Mouse (Mus musculus) neural tube, embryonic 11.5 days (tissue): ENCODE measurements around the gene Mapk3. TPM values are rescaled to one million over a fixed set of nuclear protein-coding genes. Genes with fewer than 3 reads are reported as not detected.

Experiments used
- ATAC-seq: fragments of 200-750 bp; cut with Nextera tagmentation; 2 replicates; pipeline ENCODE4 v1.8.0; 2017; ENCODE audit warnings: moderate number of reproducible peaks, mild to moderate bottlenecking, moderate TSS enrichment, moderate library complexity; ENCODE audit not compliant: insufficient read depth, low FRiP score, low TSS enrichment
- DNase-seq: peaks from one replicate; pipeline ENCODE4 v3.0.0-alpha.2; 2015; ENCODE audit warnings: low spot score
- H3K27ac ChIP-seq: fragments of 300-500 bp; sonication (generic); 2 replicates; pipeline ENCODE4 v1.5.1; 2014; ENCODE audit warnings: low read depth, mild to moderate bottlenecking, low read length
- H3K27me3 ChIP-seq: fragments of 300-500 bp; sonication (generic); 2 replicates; pipeline ENCODE4 v1.6.1; 2014; ENCODE audit warnings: mild to moderate bottlenecking, low read length, mixed read lengths; ENCODE audit not compliant: control insufficient read depth, insufficient read depth
- H3K36me3 ChIP-seq: fragments of 300-500 bp; sonication (generic); 2 replicates; pipeline ENCODE4 v1.6.1; 2014; ENCODE audit warnings: mild to moderate bottlenecking, low read length, moderate library complexity, mixed read lengths; ENCODE audit not compliant: control insufficient read depth, insufficient read depth
- H3K4me1 ChIP-seq: fragments of 300-500 bp; sonication (generic); 2 replicates; pipeline ENCODE4 v1.6.1; 2014; ENCODE audit warnings: low read length, mixed read lengths; ENCODE audit not compliant: control insufficient read depth, insufficient read depth
- H3K4me2 ChIP-seq: fragments of 300-500 bp; sonication (generic); 2 replicates; pipeline ENCODE4 v1.6.1; 2014; ENCODE audit warnings: low read depth, mild to moderate bottlenecking, moderate library complexity
- H3K4me3 ChIP-seq: fragments of 300-500 bp; sonication (generic); 2 replicates; pipeline ENCODE4 v1.5.1; 2014; ENCODE audit warnings: low read depth, low read length
- H3K9ac ChIP-seq: fragments of 300-500 bp; sonication (generic); 2 replicates; pipeline ENCODE4 v1.6.1; 2014; ENCODE audit warnings: mild to moderate bottlenecking, low read length
- H3K9me3 ChIP-seq: fragments of 300-500 bp; sonication (generic); 2 replicates; pipeline ENCODE4 v1.6.1; 2016; ENCODE audit warnings: low read length; ENCODE audit not compliant: control insufficient read depth
- WGBS: fragments of 180-500 bp; shearing (Covaris S2); extraction: QIAGEN DNeasy Blood & Tissue Kit; methylation state at CpG from one replicate; pipeline ENCODE4 v1.1.7; 2014; 5-methylcytosine and 5-hydroxymethylcytosine counted together
- polyA plus RNA-seq: library from polyadenylated mRNA; unstranded; fragments of >200 nt; fragmentation: Nextera tagmentation; extraction: Ambion mirVana; gene quantifications from 2 replicates; pipeline ENCODE4 v1.2.1, GENCODE M21; 2014

Gene Mapk3
- polyA plus RNA-seq, 1 experiment from 2014 or later: 55.3 TPM

- 84% methylated on average over 16 of the region's 16 CpGs for WGBS
- Histone ChIP-seq H3K27me3 (no peaks in the 10 kb centered on the region), H3K27ac (no peak overlapping the region), H3K9me3 (no peaks in the 10 kb centered on the region), H3K4me1 (peaks cover 24% of the 10 kb centered on the region), H3K4me2 (no peak overlapping the region), H3K9ac (no peak overlapping the region), H3K36me3 (peaks cover 13% of the 10 kb centered on the region), H3K4me3 (no peak overlapping the region)
- no peak for ATAC-seq
- no peak for DNase-seq
These were observed 36.3 kb downstream of the Mapk3 start for GRCm38 (mm10) chr7:126795387-126796317.

GRCm38 (mm10) chr7:126796350-126796932 lies 37.0 kb downstream of the Mapk3 start:
- Histone ChIP-seq H3K4me1 (peaks cover 22% of the 10 kb centered on the region), H3K9ac (no peak overlapping the region), H3K4me2 (no peak overlapping the region), H3K27me3 (no peaks in the 10 kb centered on the region), H3K36me3 (peaks cover 13% of the 10 kb centered on the region), H3K9me3 (no peaks in the 10 kb centered on the region), H3K4me3 (no peak overlapping the region), H3K27ac (no peak overlapping the region)
- WGBS: 81% methylated on average over 8 of the region's 8 CpGs
- no peak for ATAC-seq
- no peak for DNase-seq

GRCm38 (mm10) chr7:126797411-126798126 lies 38.2 kb downstream of the Mapk3 start, which contains the start of gene Fam57b:
Gene Fam57b, plus strand, starts transcription at chr7:126797668.
- no peak for DNase-seq
- Histone ChIP-seq H3K27me3 (no peaks in the 10 kb centered on the region), H3K9ac (peak within 1 kb of the TSS; percentile 85), H3K9me3 (no peaks in the 10 kb centered on the region), H3K4me3 (peak within 1 kb of the TSS; percentile 85), H3K27ac (peak within 1 kb of the TSS; percentile 75; the same call in 1 of the 2 replicates), H3K4me1 (peaks cover 22% of the 10 kb centered on the region), H3K36me3 (peaks cover 13% of the 10 kb centered on the region), H3K4me2 (peak within 1 kb of the TSS; percentile 88)
- WGBS: 40% methylated on average over 21 of the region's 21 CpGs
- ATAC-seq: no peak

GRCm38 (mm10) chr7:126798127-126799049 lies 39.0 kb downstream of the Mapk3 start:
- ATAC-seq: no peak
- H3K27me3 ChIP-seq: no peaks in the 10 kb centered on the region
- H3K9ac ChIP-seq: peak overlapping the region; percentile 85
- H3K9me3 ChIP-seq: no peaks in the 10 kb centered on the region
- WGBS: under 1% methylated on average over 40 of the region's 40 CpGs
- peak overlapping the region; percentile 75 for H3K27ac ChIP-seq
- H3K36me3 ChIP-seq: peaks cover 13% of the 10 kb centered on the region
- peak overlapping the region; percentile 85 for H3K4me3 ChIP-seq
- no peak for DNase-seq
- H3K4me1 ChIP-seq: peaks cover 18% of the 10 kb centered on the region
- peak overlapping the region; percentile 88 for H3K4me2 ChIP-seq

- ATAC-seq (peak; percentile 95), DNase-seq (peak; percentile 96)
- Histone ChIP-seq H3K36me3 (peaks cover 13% of the 10 kb centered on the region), H3K27ac (peak overlapping the region; percentile 90), H3K4me2 (peak overlapping the region; percentile 88), H3K27me3 (no peaks in the 10 kb centered on the region), H3K4me1 (peaks cover 18% of the 10 kb centered on the region), H3K4me3 (peak overlapping the region; percentile 85), H3K9ac (peak overlapping the region; percentile 85), H3K9me3 (no peaks in the 10 kb centered on the region)
- WGBS: under 1% methylated on average over 29 of the region's 36 CpGs
These were observed 39.7 kb downstream of the Mapk3 start for GRCm38 (mm10) chr7:126799050-126799467.

GRCm38 (mm10) chr7:126799468-126800268 lies 40.3 kb downstream of the Mapk3 start:
- Histone ChIP-seq H3K4me1 (peaks cover 18% of the 10 kb centered on the region), H3K36me3 (peaks cover 13% of the 10 kb centered on the region), H3K9me3 (no peaks in the 10 kb centered on the region), H3K27me3 (no peaks in the 10 kb centered on the region), H3K9ac (peak overlapping the region; percentile 64), H3K4me3 (peak overlapping the region; percentile 85), H3K4me2 (peak overlapping the region; percentile 88), H3K27ac (peak overlapping the region; percentile 90)
- ATAC-seq (peak; percentile 89), DNase-seq (no peak)
- under 1% methylated on average over 38 of the region's 38 CpGs for WGBS

- Histone ChIP-seq H3K4me3 (peak overlapping the region; percentile 85; the same call in 1 of the 2 replicates), H3K9ac (peak overlapping the region; percentile 64), H3K27ac (peak overlapping the region; percentile 90), H3K4me2 (peak overlapping the region; percentile 88), H3K27me3 (no peaks in the 10 kb centered on the region), H3K4me1 (peaks cover 18% of the 10 kb centered on the region), H3K9me3 (no peaks in the 10 kb centered on the region), H3K36me3 (peaks cover 11% of the 10 kb centered on the region)
- ATAC-seq: no peak
- DNase-seq: no peak
- WGBS: 34% methylated on average over 5 of the region's 5 CpGs
These were observed 41.1 kb downstream of the Mapk3 start for GRCm38 (mm10) chr7:126800269-126801056.
